Mouse (Mus musculus): ENCODE results near the gene Sapcd1.
A peak's percentile ranks its signal among the peaks of the same experiment; 100 is the strongest.
"Not testable (repeated sequence)": the region's sequence is repeated elsewhere in the genome, so short reads cannot be mapped to it uniquely, and the experiment has no call there.

The Sapcd1 gene

DNA sequence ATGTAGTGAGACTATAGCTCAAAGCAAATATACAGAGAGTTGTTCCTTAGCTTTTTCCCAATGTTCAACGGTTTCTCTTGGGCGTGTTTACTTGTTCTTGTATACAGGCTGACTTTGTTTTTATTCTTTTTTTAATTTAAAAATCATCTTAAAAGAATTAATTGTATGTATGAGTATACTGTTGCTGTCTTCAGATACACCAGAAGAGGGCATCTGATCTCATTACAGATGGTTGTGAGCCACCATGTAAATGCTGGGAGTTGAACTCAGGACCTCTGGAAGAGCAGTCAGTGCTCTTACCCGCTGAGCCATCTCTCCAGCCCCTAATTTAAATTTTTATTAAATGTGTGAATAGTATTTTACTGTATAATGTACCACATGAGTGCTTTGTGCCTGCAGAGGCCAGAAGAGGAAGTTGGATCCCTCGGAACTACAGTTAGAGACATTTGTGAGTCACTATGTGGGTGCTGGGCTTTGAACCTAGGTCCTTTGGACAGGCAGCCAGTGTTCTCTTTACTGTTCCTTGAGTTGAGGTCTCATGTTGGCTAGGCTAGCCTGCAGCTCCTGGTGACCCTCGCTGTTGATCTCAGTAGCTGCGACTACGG, 20.3 kb downstream of the Sapcd1 start:
- no peak for DNase-seq (ENCODE audit: low spot score in 2 of 2)

DNA sequence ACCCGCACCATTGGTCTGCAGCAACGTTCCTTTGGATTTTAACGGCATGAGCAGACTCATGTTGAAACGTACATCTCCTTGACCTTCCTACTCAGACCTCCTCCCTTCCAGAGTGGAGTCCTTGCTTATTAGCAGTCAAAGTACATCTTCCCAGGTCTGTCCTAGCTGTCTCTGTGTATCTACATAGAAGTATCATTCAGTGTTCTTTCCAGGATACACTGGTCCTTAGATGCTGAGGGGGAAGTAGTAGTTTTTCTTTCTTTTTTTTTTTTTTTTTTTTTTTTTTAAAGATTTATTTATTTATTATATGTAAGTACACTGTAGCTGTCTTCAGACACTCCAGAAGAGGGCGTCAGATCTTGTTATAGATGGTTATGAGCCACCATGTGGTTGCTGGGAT, 21.9 kb downstream of the Sapcd1 start:
- not testable (repeated sequence) for DNase-seq (ENCODE audit: low spot score in 2 of 2)

GRCm38 (mm10) chr17:35005158-35005557, 22.7 kb downstream of the Sapcd1 start:
- no peak for DNase-seq (ENCODE audit: low spot score in 2 of 2)

DNA sequence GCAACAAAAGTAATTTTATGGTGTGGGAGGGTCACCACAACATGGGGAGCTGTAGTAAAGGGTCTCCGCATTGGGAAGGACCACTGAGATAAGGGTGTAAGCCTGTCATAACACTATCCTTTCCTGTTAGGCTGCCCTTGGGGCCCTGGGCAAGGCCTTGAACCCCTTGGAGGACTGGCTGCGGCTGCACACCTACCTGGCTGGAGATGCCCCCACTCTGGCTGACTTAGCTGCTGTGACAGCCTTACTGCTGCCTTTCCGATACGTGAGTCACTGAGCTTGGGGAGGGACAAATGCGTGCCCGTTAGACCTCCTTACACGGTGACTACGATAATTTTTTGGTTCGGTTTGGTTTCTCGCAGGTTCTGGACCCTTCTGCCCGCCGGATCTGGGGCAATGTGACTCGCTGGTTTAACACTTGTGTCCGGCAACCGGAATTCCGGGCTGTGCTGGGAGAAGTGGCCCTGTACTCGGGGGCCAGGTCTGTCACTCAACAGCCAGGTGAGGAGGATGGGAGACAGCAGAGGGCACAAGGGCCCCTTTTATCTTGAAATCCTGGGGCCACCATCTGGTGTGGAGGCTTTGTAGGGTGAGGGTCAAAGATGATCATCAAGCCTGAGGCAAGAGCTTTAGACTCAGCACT, 23.6 kb downstream of the Sapcd1 start:
- no peak for DNase-seq (ENCODE audit: low spot score in 2 of 2)

- DNase-seq (ENCODE audit: low spot score in 2 of 2), result no peak
Measured at GRCm38 (mm10) chr17:35003022-35003838, 24.6 kb downstream of the Sapcd1 start.

GRCm38 (mm10) chr17:35002153-35002865, 25.5 kb downstream of the Sapcd1 start:
- no peak for DNase-seq (ENCODE audit: low spot score in 2 of 2)

- DNase-seq (ENCODE audit: low spot score in 2 of 2), result peak in 1 of 2 experiments; percentile 31
Measured at GRCm38 (mm10) chr17:35001452-35002152, 26.2 kb downstream of the Sapcd1 start.

DNA sequence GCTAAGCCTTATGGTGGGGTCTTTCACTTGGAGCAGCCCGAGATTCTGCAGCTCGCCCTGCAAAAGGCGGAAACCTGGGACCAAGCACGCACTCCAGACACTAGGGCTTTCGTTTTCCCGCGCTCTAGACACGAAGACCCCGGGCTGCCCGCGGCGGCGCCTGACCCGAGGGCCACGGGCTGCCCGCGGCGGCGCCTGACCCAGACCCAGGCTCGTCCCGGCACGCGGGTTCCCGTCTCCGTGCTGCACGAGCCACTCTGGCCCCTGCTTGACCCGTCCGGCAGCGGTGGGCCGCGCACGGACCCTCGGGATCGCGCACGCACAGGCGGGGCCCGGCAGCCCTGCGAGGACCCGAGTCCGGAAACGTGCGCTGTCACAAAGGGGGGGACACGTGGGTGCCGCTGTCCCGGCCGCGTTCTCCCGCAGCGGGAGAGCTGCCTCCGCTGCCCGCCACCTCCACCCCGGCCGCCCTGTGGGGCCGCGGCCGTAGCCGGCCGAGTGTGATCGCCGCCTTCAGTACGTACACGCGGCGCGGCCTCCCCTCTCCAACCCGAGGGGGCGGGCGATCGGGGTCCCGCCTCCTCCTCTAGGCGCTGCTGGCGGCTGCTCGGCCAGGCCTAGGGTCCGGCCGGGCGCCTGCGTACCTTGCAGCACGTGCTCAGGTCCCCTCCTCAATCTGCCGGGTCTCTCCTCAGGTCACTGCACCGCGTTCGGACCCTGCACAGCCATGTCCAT, 26.9 kb downstream of the Sapcd1 start, which contains the start of gene Vars:
Gene Vars, plus strand, starts transcription at position 271 of the 735 bp plus-strand sequence.
- DNase-seq (ENCODE audit: low spot score in 2 of 2), result peak; percentile 90

- DNase-seq (ENCODE audit: low spot score in 2 of 2), result not testable (repeated sequence)
Measured at GRCm38 (mm10) chr17:34999871-35000716, 27.7 kb downstream of the Sapcd1 start.

GRCm38 (mm10) chr17:34998526-34999430, 29.0 kb downstream of the Sapcd1 start:
- DNase-seq (ENCODE audit: low spot score in 2 of 2), result no peak

DNA sequence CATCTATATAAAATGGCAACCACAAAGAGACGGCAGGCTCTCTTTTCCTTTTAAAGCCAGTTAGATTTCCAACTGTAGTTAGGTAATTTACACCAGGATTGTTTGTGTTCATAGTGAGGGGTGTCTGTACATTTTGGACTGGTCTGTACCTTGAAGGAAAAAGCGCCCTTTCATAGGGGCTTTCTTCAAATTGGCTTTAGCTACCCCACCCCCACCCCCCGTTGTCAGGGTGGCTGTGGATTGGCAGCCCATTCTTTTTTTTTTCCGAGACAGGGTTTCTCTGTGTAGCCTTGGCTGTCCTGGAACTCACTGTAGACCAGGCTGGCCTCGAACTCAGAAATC, 30.7 kb downstream of the Sapcd1 start:
- DNase-seq (ENCODE audit: low spot score in 2 of 2), result no peak

- no peak for DNase-seq (ENCODE audit: low spot score in 2 of 2)
Measured at GRCm38 (mm10) chr17:34996411-34997141, 31.2 kb downstream of the Sapcd1 start.

DNA sequence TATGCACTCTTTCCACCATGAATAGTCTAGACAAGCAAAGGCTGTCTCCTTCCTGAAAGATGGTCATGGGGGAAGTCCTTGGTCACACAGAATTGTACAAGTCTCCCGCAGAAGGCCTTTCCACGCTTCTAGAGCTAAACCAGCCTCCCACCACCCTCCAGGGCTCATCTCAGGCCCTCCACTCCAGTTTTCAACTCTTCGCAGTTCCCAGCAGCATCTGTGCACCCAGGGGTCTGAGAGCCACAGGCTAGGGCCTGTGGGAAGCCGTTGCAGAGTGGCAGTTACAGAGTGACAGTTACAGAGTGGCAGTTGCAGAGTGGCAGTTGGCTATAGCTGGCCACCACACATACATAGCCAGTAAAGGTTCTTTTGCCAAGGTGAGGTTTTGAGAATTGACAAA, 31.9 kb downstream of the Sapcd1 start:
- DNase-seq (ENCODE audit: low spot score in 2 of 2), result not testable (repeated sequence)

GRCm38 (mm10) chr17:34995192-34995591, 32.6 kb downstream of the Sapcd1 start:
- not testable (repeated sequence) for DNase-seq (ENCODE audit: low spot score in 2 of 2)

- no peak for DNase-seq (ENCODE audit: low spot score in 2 of 2)
Measured at GRCm38 (mm10) chr17:34994751-34995150, 33.1 kb downstream of the Sapcd1 start.

GRCm38 (mm10) chr17:34984218-34984617, 43.6 kb downstream of the Sapcd1 start:
- no peak for DNase-seq (ENCODE audit: low spot score in 2 of 2)

GRCm38 (mm10) chr17:34982328-34982727, 45.5 kb downstream of the Sapcd1 start:
- DNase-seq (ENCODE audit: low spot score in 2 of 2), result no peak

- peak; percentile 93 to 94 for DNase-seq (ENCODE audit: low spot score in 2 of 2)
Measured at GRCm38 (mm10) chr17:34981690-34982180, 46.1 kb downstream of the Sapcd1 start, which contains the start of gene Lsm2. Gene Lsm2 (plus strand): TSS chr17:34981862.

Measured in heart, adult 9 months (tissue).